Mouse (Mus musculus) gastrocnemius, postnatal 10 days (tissue): ENCODE measurements at regions not wholly inside any gene's neighbourhood (a gene's known extent, or its start where the extent isn't known, plus 50 kb on each side); places are given as distances from the start of the nearest gene placed in this dataset.

ENCODE experiments used
- DNase-seq: peaks from one replicate; pipeline ENCODE4 v3.0.0; 2021; ENCODE audit warnings: mixed read lengths

- DNase-seq = no peak
These were observed 199.0 kb upstream of the Gm21798 start for GRCm38 (mm10) chr15:64618471-64618870.

GRCm38 (mm10) chr15:64621876-64622275 is 195.6 kb upstream of the Gm21798 start:
- no peak for DNase-seq

DNA sequence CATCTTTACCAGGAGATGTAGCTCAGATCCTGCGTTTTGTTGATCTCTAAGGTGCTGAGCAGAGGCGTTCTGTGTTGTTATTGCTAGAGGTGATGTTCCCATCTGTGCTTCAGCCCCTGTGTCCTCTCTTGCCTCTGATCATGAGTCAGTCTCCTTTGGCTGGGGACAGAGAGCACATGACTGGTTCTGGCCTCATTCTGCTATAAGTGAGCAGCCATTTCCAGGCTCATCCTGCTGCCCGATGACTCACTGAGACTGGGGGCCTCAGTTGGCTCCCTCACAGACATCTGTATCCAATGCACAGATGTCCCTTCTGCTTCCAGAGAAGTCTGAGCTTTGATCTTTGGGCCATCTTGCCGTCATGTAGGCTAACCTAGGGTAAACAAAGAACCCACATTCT is 194.9 kb upstream of the Gm21798 start:
- peak; percentile 18 for DNase-seq

DNA sequence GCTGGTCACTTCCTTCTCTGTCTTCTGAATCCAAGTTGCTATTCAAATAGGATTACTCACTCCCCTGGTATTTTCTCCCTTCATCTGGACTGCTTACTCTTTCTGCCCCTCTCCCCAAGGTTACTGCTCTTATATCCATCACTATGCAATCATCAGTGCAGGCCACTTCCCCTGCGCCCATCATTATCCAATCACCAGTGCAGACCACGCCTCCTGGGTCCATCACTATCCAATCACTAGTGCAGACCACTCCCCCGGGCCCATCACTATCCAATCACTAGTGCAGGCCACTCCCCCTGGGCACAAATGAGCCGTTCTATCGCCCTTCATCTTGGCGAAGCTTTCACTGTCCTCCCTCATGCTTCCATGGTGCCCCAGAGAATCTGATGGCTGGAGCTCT is 191.1 kb upstream of the Gm21798 start:
- DNase-seq = no peak

DNA sequence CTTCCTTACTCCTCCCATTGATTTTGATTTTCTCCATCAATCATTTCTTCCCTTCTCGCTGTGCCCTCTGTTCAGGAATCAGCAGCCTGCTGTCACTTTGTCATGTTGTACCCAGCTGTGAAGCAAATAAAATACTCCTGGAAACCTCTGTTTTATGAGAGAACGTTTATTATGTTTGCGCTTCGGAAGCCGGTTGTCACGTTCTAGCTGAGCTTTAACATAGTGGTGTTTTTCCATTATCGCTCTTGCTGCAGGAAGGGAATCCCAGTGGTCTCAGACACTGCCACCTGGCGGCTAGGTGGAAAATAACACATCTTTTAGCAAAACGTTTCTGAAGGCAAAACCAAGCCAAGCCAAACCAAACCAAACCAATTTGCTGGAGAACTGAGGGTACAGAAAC is 190.2 kb upstream of the Gm21798 start:
- peak; percentile 69 for DNase-seq
